Mouse (Mus musculus) embryonic fibroblast, embryonic 13.5 days (primary cell): ENCODE results near the gene Timp3.

Experiments
- CTCF ChIP-seq: IDR thresholded peaks from 2 replicates; pipeline ENCODE4 v1.5.1; 2011; ENCODE audit warnings: mild to moderate bottlenecking, control low read depth, low read length, moderate library complexity, borderline replicate concordance; ENCODE audit not compliant: insufficient read depth
- POLR2A ChIP-seq: IDR thresholded peaks from 2 replicates; pipeline ENCODE4 v1.6.1; 2011; ENCODE audit warnings: low read depth, mild to moderate bottlenecking, control low read depth, low read length, moderate library complexity

DNA sequence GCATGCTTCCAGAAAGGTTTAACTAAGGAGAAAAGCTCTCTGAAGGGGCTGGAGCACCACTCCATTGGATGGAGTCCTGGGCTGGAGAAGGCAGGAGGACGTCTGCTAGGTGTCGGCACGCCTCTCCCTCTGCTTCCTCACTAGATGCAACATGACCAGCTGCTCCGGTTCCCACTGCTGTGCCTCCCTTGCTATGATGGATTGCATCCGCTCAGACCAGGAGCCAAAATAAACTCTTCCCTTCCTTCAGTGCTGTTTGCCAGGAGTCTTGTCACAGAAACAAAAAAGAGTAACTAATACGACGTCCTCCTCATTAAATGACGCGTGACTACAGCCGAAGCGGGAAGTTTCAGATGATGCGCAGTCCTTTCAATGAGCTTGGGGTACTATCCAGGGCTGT lies 68.6 kb downstream of the Timp3 start:
- TF ChIP-seq POLR2A (no peak), CTCF (no peak)
